Mouse (Mus musculus) ovary, postnatal 14 days (tissue): ENCODE measurements around the gene Tbc1d15.
A peak's percentile ranks its signal among the peaks of the same experiment; 100 is the strongest.
"Not testable (repeated sequence)": the region's sequence is repeated elsewhere in the genome, so short reads cannot be mapped to it uniquely, and the experiment has no call there.

Experiments used
- DNase-seq: peaks from one replicate; pipeline ENCODE4 v3.0.0; 2022; ENCODE audit warnings: low spot score

Gene Tbc1d15

DNA sequence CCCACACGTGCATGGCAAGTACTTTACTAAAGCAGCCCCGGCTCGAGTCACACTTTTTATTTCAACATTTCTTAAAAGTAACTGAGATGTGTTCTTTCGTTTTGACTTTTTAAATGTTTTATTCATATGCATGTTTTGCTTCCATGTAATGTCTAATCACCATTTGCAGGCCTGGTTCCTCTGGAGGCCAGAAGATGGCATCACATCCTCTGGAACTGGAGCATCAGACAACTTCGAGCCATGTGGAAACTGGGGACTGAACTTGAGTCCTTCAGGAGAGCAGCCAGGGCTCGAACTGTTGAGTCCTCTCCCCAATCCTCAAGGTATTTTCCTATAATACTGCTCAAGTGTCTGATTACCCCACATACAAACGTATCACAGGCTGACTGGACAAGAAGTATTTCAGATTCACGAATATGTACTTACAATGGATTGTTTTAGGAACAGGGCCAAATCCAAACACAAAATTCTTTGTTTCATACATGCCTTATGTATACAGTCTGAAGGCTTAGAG is 10.1 kb downstream of the Tbc1d15 start:
- no peak for DNase-seq

DNA sequence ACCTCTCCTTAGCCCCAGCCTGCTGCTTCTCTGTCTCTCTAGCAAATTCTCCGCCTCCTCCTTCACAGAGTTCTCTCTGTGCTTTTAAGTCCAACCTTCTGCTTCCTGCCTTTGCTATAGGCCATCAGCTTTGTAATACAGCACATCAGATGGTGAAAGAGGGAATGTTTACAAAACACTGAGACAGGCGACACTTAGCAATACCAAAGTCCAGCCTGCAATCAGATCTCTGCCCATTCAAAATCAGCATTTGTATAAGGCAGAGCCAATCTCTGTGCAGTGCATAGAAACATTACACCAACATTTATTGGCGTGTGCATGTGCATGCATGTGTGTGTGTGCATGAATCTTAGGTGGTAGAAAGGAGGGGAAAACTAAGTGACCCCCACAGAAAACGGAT is 13.3 kb downstream of the Tbc1d15 start:
- DNase-seq: no peak

DNA sequence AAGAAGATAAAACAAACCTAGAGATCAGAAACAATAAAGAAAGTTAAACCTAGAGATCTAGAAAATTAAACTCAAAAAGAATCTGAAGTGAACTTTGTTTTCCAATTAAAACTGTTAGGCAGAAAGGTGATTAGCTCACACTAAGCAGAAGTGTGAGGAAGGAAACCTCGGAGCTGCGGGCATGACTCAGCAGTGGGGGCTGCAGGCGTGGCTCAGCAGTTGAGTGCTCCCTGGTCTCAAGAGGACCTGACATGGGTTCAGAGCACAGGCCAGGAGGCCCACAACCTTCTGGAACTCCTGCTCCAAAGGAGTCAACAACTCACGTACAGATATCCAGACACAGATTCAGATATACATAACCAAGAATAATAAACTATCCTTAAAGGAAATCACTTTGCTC is 14.5 kb downstream of the Tbc1d15 start:
- no peak for DNase-seq

DNA sequence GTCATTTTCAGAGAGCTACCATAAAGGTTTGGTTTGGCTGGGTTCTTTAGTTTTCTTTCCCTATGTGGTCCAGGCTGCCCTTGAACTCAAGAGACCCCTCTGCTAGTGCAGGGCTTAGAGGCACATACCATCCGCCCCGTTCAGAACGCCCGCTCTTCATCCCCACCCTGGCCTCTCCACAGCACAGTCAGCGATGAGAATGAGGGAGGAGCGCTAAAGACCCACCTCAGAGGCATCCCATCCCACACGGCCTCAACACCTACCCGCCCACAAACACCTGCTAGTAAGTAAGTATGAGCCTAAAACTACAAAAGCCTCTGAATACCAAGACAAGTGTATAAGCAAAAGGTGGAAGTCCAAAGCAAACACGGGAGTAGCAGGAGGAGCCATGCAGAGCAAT is 15.8 kb downstream of the Tbc1d15 start:
- DNase-seq: no peak

DNA sequence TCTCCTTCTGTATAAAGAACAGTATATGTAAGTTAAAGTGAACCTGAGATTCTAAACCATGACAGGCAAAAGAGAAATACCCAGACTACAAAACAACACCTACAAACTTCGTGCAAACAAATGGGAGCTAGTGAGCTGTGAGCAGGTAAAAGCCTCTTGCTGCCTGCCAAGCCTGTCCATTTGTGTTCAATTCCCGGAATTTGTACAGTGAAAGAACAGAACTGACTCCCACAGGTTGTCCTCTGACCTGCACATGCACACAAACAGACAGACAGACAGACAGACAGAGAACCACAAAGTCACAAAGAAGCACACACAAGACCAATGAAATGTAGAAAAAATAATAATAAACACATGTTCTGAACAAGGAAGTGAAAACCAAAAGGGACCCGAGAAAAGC is 17.5 kb downstream of the Tbc1d15 start:
- no peak for DNase-seq

DNA sequence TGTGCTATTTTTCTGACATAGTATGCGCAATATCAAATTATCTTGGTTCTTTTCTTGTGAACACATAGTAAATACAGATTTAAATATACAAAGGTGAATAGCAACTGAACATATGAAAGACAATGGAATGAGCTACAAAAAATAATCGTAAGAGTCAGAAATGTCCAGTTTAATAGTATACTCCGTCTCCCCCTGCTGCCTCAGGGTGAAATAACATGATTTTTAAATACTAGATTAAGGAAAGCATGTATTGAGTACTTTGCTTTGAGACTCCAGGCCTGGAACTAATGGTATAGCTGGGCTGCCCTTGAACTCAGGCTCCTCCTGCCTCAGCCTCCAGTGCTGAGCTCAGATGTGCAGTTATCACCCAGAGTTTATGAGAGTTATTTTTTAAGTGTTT is 18.8 kb downstream of the Tbc1d15 start:
- no peak for DNase-seq

DNA sequence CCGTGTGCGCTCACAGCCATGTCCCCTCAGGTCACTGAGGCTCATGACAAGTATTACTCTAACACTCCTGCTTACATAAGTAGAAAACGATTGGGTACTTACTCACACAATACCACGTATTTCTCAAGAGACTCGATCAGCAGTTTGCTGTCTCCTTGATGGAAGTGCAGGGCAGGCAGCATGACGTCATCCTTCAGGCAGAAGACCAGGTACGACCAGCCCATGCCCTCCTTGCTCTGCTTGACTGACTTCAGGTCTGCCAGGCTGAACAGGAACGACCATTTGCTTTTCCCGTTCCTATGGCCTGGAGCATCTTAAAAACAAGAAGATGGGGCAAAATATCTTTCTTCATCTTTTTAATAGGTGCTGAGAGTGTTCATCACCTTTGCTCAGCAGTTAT is 22.2 kb downstream of the Tbc1d15 start:
- DNase-seq: no peak

DNA sequence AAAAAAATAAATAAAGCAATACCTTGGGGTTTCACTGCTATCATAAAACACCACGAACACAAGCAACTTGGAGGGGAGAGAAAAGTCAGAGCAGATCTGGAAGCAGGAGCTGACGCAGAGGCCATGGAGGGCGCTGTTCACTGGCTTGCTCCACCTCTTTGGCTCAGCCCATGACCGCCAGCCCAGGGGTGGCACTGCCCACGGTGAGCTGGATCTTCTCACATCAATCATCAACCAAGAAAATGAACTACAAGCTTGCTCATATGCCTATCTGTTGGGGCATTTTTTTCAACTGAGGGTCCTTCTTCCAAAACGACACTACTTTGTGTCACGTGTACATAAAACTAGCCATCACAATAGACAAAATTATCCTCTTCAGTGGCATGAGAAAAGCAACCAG is 24.7 kb downstream of the Tbc1d15 start:
- no peak for DNase-seq

DNA sequence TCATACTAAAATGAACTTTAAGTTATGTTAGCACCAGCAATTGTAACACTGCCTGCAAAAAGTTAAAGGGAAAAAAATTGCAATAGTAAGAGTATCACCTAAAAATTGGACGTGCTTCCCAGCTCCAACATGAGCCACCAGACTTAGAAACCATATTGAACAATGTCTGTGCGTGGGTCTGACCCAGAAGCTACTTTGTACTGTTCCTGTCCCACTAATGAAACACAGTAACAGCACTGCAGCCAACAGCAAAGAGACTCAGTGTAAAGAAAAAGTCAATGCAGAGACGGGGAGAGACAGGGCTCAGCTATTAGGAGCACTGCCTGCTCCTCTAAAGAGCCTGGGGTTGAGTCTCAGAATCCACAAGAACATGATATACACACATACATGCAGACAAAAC is 27.4 kb downstream of the Tbc1d15 start:
- no peak for DNase-seq

DNA sequence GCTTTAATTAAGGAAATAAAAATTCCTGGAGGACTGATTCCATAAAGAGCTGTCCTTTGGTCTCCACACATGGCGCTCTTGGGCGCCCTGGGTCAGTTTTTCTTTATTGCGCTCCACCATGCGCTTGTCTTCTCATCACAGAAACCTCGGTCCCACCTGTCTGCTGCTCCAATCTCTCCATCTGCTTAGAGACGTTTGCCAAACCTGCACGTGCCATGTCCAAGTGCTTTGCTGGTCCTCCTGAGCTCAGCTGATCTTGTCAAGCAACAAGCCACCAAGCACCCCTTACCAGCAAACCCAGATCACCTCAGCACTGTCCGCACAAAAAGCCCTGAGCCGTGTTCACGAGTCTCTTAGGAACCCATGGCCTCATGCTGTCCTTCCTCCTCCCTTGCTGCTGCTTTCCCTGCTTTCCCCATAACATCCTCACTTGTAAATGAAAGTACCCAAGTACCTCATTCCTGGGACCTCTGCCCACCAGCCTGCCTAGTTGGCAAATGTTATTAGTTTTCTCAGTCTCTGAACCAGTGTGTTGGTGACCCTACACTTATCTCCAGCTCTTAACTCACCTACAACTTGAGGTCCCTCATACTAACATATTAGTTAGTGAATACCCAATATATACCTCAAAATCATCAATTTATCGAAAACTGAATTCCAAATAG is 38.2 kb downstream of the Tbc1d15 start:
- no peak for DNase-seq

DNA sequence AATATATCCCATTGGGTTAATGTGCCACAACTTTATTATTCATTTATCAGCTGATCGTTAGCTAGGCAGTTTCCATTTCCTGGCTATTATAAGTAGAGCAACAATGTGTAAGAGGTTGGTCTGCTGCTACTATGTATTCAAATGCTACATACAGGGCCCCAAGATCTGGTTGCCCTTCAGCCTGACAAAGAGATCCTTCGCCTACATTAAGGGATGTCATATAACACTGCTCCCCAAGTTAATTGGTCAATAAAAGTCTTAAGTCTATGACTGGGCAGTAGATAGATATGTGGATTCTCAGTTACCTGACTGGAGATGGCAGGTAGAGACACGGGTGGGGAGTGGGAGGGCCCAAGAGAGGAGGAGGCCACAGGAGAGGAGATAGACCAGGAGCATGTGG is 45.4 kb downstream of the Tbc1d15 start:
- DNase-seq: no peak

DNA sequence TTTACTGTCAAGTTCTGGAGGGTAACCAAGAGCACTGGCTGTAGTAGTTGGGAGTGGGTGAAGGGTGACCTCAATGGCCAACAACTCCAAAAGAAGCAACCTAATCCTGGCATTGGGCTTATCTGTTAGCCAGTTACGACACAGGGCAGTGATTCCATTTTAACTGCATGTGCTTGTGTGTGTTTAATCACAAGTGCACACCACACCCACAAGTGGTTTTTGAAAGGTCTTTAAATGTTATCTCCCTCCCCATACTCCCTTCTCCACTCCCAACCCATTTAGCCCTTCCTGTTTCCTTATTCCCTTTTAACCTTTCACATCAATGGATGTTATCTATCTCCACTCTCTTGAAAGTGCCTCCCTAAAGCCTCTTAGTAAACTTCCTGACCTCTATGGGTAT is 46.0 kb downstream of the Tbc1d15 start:
- no peak for DNase-seq

DNA sequence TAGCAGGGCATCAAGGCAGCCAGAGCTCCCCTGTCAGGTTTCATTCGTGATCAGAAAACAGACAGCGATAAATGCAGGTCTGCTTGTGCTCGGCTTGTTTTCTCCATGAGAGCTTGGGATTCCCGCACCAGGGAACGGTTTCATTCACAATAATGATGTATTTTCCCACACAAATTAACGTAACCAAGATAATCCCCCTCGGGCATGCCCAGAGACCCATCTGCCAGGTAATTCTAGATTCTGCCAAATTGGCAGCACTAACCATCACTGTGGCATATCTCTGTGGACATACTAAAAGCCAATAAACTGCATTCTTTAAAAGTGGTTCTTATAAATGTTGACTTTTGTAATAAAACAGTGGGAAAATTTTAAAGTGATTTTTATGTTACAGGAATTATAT is 60.1 kb downstream of the Tbc1d15 start:
- no peak for DNase-seq

DNA sequence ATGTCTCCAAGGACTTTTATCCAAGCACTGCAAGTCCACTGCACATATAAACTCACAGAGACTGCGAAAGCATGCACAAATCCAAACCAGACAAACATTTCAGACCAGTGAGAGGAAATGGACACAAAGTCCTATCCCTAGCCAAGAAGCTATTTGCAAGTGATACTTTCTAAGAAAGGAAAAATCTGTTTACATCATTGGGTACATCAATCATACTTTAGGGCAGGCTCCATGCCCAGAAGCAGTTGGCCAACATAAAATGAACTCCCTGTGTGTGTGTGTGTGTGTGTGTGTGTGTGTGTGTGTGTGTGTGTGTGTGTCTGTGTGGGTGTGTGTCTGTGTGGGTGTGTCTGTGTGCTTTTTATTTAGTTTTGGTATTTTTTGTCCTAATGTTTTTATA is 63.9 kb downstream of the Tbc1d15 start:
- no peak for DNase-seq

DNA sequence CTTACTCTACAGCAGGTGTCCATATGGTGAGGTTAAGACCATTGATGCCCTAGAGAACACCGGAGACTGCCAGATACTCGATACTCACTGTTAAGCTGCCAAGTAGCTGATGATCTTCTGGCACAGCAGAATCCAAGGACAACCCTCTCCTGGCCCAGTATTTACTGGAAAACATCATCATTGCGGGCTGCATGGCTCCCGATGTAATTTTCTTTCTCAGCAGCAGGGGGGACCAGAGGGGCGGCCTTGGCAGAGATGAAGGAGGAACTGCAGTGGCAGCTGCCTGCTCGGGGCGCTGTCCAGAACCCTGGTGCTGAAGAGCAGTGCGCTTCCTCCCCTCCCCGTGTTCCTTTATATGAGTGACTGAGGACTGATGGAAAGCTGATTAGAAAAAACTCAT is 66.6 kb downstream of the Tbc1d15 start, which contains the start of gene Tph2:
TSS of gene Tph2 (minus strand) at position 326 of the 400 bp plus-strand sequence.
- peak; percentile 74 for DNase-seq

DNA sequence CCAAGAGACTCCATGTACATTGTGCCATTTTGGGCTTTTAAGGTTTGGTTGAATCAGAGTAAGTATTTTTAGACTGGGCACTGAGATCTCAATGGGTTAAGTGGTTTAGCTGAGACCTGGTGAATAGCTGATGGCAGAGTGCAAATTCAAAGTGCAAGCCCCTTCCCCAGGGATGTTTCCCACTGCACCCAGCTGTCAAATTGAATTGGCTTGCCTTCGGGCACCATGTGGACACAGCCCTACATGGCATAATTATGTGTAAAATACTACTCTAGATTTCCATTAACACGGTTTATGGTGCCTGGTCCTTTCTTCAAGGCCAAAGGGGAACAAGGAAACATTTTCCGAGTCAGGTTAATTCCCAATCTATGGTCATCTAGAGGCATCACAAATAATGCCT is 70.2 kb downstream of the Tbc1d15 start:
- no peak for DNase-seq

DNA sequence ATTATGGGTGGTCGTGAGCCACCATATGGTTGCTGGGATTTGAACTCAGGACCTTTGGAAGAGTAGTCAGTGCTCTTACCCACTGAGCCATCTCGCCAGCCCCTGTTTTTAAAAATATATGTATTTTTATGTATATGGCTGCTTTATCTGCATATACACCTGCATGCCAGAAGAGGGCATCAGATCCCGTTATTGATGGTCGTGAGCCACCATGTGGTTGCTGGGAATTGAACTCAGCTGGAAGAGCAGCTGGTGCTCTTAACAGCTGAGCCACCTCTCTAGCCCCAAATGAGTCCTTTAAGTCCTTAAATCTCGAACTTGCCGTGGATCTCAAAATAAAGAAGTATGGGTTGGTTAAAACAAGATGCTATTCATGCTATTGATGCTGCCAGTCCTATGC is 73.2 kb downstream of the Tbc1d15 start:
- not testable (repeated sequence) for DNase-seq

DNA sequence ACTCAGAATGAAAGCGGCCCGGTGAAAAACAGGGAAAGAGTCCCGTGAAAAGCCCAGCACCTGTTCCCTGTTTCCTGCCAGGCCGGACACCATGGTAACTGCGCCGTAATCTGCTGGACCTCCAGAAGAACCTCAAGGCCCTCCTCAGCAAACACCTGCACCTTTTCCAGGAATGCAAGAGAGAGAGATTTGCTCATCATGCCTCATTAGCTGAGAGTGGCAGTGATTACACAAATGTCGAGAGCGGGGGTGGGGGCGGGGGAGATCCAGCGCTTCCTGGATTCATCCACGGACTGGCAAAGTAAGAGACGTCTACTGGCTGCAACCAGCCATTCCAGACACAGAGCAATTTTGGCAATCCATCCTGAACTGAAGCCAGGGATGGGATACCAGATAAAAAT is 75.7 kb downstream of the Tbc1d15 start:
- DNase-seq: no peak

DNA sequence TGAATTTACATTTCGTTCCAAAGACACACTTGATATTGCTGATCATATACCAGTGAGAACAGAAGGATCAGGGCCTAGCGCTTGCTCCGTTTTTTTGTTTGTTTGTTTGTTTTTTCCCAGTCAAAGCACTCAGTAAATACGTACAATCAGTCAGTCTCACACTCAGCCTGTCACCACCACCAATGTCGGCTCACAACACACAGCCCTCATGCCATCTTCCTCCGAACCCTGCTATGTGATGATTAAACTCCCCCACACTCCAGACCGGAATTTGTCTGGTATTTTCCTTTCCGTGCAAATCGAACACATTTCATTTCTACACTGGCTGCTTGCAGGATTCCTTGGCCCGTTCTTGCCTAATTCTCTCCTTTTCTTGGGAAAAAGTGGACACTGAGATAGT is 77.9 kb downstream of the Tbc1d15 start:
- DNase-seq: no peak

DNA sequence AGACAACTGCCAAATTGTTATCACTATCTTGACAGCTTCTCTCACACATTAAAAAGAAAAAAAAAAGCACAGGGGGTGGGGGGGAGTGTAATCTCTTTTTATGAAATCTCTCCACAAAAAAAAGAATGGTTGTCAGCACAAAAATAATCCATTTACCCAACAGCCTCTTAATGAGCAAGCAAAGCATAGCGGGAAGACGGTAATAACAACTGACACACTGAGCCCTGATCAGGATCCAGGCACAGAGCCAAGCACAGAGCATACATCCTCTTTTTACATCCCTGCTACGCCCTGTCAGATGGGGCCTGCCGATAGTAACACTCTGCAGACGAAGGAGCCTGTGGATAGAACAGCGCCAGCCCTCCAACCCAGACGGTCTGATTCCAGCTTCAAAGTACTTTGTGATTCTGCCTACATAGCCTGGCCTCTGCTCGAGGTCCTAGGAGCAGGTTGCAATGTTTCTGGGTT is 79.9 kb downstream of the Tbc1d15 start:
- DNase-seq: no peak

DNA sequence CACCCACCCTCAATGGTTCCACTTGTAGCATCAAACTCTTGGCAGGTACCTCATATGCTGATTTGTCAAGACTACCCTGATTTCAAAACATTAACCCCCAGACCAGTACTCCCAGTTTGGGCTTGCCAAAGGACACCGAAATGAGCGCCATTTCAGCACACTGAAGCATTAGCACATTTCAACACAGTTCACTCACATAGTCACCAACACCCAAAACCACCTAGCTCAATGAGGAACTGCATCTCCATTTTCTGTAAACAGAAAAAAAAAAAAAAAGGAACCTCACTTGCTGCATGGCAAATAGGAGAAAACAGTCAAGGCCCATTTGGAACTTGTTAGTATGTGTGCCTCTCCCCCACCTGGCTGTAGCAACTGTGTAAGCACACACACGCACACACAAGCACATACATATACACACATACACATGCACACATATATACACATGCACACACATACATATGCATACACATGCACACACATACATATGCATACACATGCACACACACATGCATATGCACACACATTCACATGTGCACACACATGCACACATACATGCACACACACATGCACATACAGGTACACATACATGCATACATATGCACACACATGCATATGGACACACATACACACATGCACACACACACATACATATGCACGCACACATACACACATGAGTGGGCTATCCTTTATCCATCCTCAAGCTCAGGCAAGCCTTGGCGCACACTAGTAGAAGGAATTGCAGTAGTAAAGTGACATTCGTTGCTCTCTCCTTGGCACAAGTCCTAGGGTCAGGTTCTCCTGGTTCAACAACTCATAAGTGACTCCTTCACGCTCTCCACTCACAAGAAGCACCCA is 80.5 kb downstream of the Tbc1d15 start:
- no peak for DNase-seq

DNA sequence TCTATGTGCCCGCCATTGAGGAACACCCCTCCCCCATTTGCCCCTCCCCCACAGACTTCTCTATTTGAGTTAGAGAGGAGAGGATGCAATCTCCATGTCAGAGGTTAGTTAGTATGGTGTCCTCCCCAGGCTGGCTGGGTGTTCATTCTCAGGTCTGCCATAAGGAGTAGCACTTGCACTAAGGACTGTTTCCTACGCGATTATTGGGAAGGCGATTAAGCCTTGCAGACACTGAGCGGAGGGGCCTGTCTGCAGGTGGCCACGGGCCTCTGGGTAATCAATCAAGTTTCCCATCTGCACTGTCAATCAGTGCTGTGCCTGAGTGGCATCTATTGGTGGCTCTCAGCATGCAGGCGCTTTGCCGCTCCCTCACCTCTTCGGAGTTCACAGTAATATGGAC is 81.9 kb downstream of the Tbc1d15 start:
- no peak for DNase-seq

DNA sequence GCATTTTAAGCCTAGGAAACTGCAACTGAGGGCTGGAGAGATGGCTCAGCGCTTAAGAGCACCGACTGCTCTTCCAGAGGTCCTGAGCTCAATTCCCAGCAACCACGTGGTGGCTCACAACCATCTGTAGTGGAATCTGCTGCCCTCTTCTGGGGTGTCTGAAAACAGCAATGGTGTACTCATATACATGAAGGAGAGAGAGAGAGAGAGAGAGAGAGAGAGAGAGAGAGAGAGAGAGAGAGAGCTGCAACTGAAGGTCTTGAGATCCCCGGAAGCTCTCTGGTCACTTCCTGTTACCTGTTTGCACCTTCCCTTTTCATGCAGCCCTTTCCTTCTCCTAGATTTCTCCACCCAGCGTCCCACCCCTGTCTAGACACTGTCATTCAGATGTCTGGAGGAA is 91.0 kb downstream of the Tbc1d15 start:
- no peak for DNase-seq
